ENCODE assay signal across 17 mouse cellular contexts in the genomic region with DNA sequence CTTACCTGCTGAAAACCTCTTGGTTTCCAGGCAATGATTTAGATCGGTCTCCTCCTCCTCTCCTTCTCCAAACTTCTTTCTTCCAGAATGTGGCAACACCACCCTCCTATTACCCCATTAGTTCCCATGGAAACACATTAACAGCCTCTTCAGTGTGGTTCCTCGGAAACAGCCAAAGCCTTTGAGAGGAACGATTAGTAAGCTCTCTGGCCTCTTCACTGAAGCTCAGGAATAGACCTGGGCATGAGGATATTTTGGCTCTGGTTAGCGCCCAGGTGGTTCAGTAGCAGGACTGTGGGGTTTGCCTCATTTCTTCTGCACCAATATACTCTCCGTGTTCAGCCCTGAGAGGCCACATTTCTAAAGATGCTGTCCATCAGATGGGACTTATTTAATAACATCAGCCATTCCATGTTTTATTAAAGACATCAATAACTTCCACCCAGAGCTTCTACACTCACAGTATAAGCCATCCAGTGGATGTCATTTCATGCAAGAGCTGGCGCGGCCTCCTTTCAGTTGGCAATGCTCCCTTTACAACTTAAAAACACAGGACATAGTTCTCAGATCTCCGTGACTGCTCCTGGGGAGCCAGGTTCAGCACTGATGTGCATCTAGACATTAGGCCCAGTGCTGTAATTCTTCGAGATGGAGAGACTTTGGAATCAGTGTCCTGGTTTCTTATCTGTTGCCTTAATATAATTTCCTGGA. TPM values are rescaled to one million over a fixed set of nuclear protein-coding genes. Genes with fewer than 3 reads are reported as not detected.
DNase-seq lines count a peak whose midpoint lies in the region; ATAC-seq and TF ChIP-seq lines count a peak whose summit lies in the region.
"Had no signal": no experiment of that assay in that cellular context is flagged by ENCODE, and none has a peak within 500 bp of the region (broad histone marks: within the 10 kb centered on the region; RNA-seq: fewer than 3 reads in every experiment).

No protein-coding gene starts in this region.

- H3K27me3 ChIP-seq in forebrain, embryonic 10.5 days (ENCODE audit: poor library complexity, severe bottlenecking) = peaks cover 17% of the 10 kb centered on the region
- H3K27me3 ChIP-seq in forebrain, embryonic 11.5 days (ENCODE audit: control insufficient read depth, insufficient read depth, low read length) = no peaks in the 10 kb centered on the region
- H3K27me3 ChIP-seq in hindbrain, embryonic 10.5 days (ENCODE audit: insufficient read depth, poor library complexity, severe bottlenecking) = peaks cover 5% of the 10 kb centered on the region; the same call in 1 of the 2 replicates
- no peaks in the 10 kb centered on the region for H3K27me3 ChIP-seq in midbrain, embryonic 14.5 days (ENCODE audit: control insufficient read depth, insufficient read depth, low read length)
- H3K27me3 ChIP-seq: liver, embryonic 12.5 days had no signal

- H3K4me2 ChIP-seq in forebrain, embryonic 11.5 days (ENCODE audit: low read depth, low read length, severe bottlenecking) = no peak overlapping the region
- H3K4me2 ChIP-seq in midbrain, embryonic 14.5 days (ENCODE audit: low read length) = no peak overlapping the region
- H3K4me2 ChIP-seq: liver, embryonic 12.5 days had no signal

- intact Hi-C loops in heart, postnatal 36 days (cut with DNase I) = no loop called here

- WGBS in forebrain, embryonic 10.5 days = 72% methylated on average over 9 of the region's 9 CpGs
- WGBS in forebrain, embryonic 11.5 days = 67% methylated on average over 9 of the region's 9 CpGs
- 69% methylated on average over 9 of the region's 9 CpGs for WGBS in hindbrain, embryonic 10.5 days
- WGBS in midbrain, embryonic 14.5 days = 57% methylated on average over 9 of the region's 9 CpGs

- H3K9ac ChIP-seq in forebrain, embryonic 11.5 days (ENCODE audit: low read length) = no peak overlapping the region
- no peak overlapping the region for H3K9ac ChIP-seq in midbrain, embryonic 14.5 days (replicated peaks; ENCODE audit: low read length)
- H3K9ac ChIP-seq: liver, embryonic 12.5 days had no signal

- H3K9me3 ChIP-seq in forebrain, embryonic 10.5 days = peaks cover 5% of the 10 kb centered on the region; the same call in 1 of the 2 replicates
- no peaks in the 10 kb centered on the region for H3K9me3 ChIP-seq in forebrain, embryonic 11.5 days (ENCODE audit: control insufficient read depth, low read length)
- 0 out of 2 replicates have a peak, but pooled peaks cover 3% of the 10 kb centered on the region for H3K9me3 ChIP-seq in hindbrain, embryonic 10.5 days
- no peaks in the 10 kb centered on the region for H3K9me3 ChIP-seq in midbrain, embryonic 14.5 days (ENCODE audit: control insufficient read depth, low read length)
- H3K9me3 ChIP-seq: liver, embryonic 12.5 days had no signal

- TF ChIP-seq POLR2A in brain, embryonic 14.5 days (IDR thresholded peaks at IDR 0.05; ENCODE audit: borderline replicate concordance, extremely low read depth, insufficient read depth, insufficient read length, poor library complexity, severe bottlenecking) = no peak

- no peak for TF ChIP-seq CTCF in brain, embryonic 14.5 days (IDR thresholded peaks at IDR 0.05; ENCODE audit: borderline replicate concordance, extremely low read depth, insufficient read depth, insufficient read length)

- H3K4me3 ChIP-seq in forebrain, embryonic 10.5 days = no peak overlapping the region
- H3K4me3 ChIP-seq in forebrain, embryonic 11.5 days (ENCODE audit: low read depth, low read length) = no peak overlapping the region
- no peak overlapping the region for H3K4me3 ChIP-seq in hindbrain, embryonic 10.5 days
- H3K4me3 ChIP-seq in midbrain, embryonic 14.5 days (replicated peaks; ENCODE audit: low read depth, low read length) = no peak overlapping the region
- H3K4me3 ChIP-seq: left cerebral cortex, adult 2 months; liver, embryonic 12.5 days had no signal

- peak overlapping the region; percentile 35; the same call in 1 of the 2 replicates for H3K27ac ChIP-seq in forebrain, embryonic 10.5 days
- H3K27ac ChIP-seq in forebrain, embryonic 11.5 days (ENCODE audit: low read depth, low read length) = no peak overlapping the region
- peak overlapping the region; percentile 71; the same call in 1 of the 2 replicates for H3K27ac ChIP-seq in hindbrain, embryonic 10.5 days
- peak overlapping the region; percentile 70 for H3K27ac ChIP-seq in midbrain, embryonic 14.5 days (replicated peaks; ENCODE audit: low read depth, low read length)
- H3K27ac ChIP-seq: left cerebral cortex, adult 2 months; liver, embryonic 12.5 days had no signal

- no peak for ATAC-seq in forebrain, embryonic 11.5 days (replicated peaks; ENCODE audit: low FRiP score)
- ATAC-seq in midbrain, embryonic 14.5 days (ENCODE audit: low FRiP score, low TSS enrichment) = no peak
- ATAC-seq: liver, embryonic 12.5 days had no signal

- DNase-seq in forebrain, embryonic 10.5 days (ENCODE audit: extremely low spot score, low spot score) = no peak
- DNase-seq in forebrain, embryonic 11.5 days (ENCODE audit: low spot score) = no peak
- peak; percentile 75 for DNase-seq in brain, embryonic 14.5 days (ENCODE audit: low read depth)
- no peak for DNase-seq in hindbrain, embryonic 10.5 days (ENCODE audit: low spot score)
- peak; percentile 30 for DNase-seq in midbrain, embryonic 14.5 days
- no peak for DNase-seq in ovary, adult 18-20 months (ENCODE audit: low spot score)
- DNase-seq in urinary bladder, postnatal 36 days (ENCODE audit: low spot score in 2 of 2) = no peak
- no peak for DNase-seq in heart, postnatal 36 days
- DNase-seq: adrenal gland, postnatal 10 days; cerebellum, adult 18-20 months; heart, adult 11 months; heart, postnatal 4 days; thymus, postnatal 25 days had no signal

- peaks cover 33% of the 10 kb centered on the region for H3K4me1 ChIP-seq in forebrain, embryonic 10.5 days
- peaks cover 4% of the 10 kb centered on the region; the same call in 1 of the 2 replicates for H3K4me1 ChIP-seq in forebrain, embryonic 11.5 days (replicated peaks; ENCODE audit: control insufficient read depth, insufficient read depth, low read length)
- peaks cover 25% of the 10 kb centered on the region for H3K4me1 ChIP-seq in hindbrain, embryonic 10.5 days (replicated peaks)
- 0 out of 2 replicates have a peak, but pooled peaks cover 6% of the 10 kb centered on the region for H3K4me1 ChIP-seq in midbrain, embryonic 14.5 days (ENCODE audit: control insufficient read depth, insufficient read depth, low read length)
- H3K4me1 ChIP-seq: liver, embryonic 12.5 days had no signal

- H3K36me3 ChIP-seq in forebrain, embryonic 10.5 days (replicated peaks) = no peaks in the 10 kb centered on the region
- no peaks in the 10 kb centered on the region for H3K36me3 ChIP-seq in forebrain, embryonic 11.5 days (ENCODE audit: control insufficient read depth, insufficient read depth, low read length)
- no peaks in the 10 kb centered on the region for H3K36me3 ChIP-seq in hindbrain, embryonic 10.5 days
- no peaks in the 10 kb centered on the region for H3K36me3 ChIP-seq in midbrain, embryonic 14.5 days (ENCODE audit: control insufficient read depth, insufficient read depth, low read length)
- H3K36me3 ChIP-seq: liver, embryonic 12.5 days had no signal

RNA-seq across cellular contexts. Expression of gene Tcl1b2, which starts 52.9 kb away (rescaled TPM):
- not detected in 2 replicates for polyA plus RNA-seq in forebrain, embryonic 10.5 days (2016; fragmentation: Nextera tagmentation; extraction: Ambion mirVana)
- polyA plus RNA-seq in forebrain, embryonic 11.5 days (2014; fragmentation: Nextera tagmentation; extraction: Ambion mirVana) = not detected in 2 replicates
- polyA plus RNA-seq in brain, embryonic 14.5 days (2012; rRNA removed) = 0.08 and 0.14 TPM in 2 replicates
- polyA plus RNA-seq in hindbrain, embryonic 10.5 days (2016; fragmentation: Nextera tagmentation; extraction: Ambion mirVana) = not detected in 2 replicates
- not detected in 2 replicates for polyA plus RNA-seq in midbrain, embryonic 14.5 days (2014; fragmentation: Nextera tagmentation; extraction: Ambion mirVana)
- not detected for total RNA-seq in heart, postnatal 36 days (2021)
- total RNA-seq: adrenal gland, postnatal 10 days; heart, postnatal 4 days; left cerebral cortex, adult 2 months had no signal
- polyA plus RNA-seq: C2C12; kidney, embryonic 16.5 days; liver, embryonic 12.5 days had no signal

Comparison
In these comparisons a context has a peak if more than half of its experiments do, and no peak if none do; other contexts are left out.
1. DNase-seq: peak in brain, embryonic 14.5 days (single experiment) and midbrain, embryonic 14.5 days (single experiment); none in forebrain, embryonic 10.5 days (single experiment), forebrain, embryonic 11.5 days (single experiment), hindbrain, embryonic 10.5 days (single experiment), ovary, adult 18-20 months (single experiment), urinary bladder, postnatal 36 days (0 of 2) and heart, postnatal 36 days (0 of 2).